Mouse (Mus musculus) kidney, adult 9 months (tissue): ENCODE measurements around the gene Cfap206.
A peak's percentile ranks its signal among the peaks of the same experiment; 100 is the strongest.
"Not testable (repeated sequence)": the region's sequence is repeated elsewhere in the genome, so short reads cannot be mapped to it uniquely, and the experiment has no call there.

ENCODE experiments used
- DNase-seq: peaks from one replicate; pipeline ENCODE4 v3.0.0; 2022

The Cfap206 gene

DNA sequence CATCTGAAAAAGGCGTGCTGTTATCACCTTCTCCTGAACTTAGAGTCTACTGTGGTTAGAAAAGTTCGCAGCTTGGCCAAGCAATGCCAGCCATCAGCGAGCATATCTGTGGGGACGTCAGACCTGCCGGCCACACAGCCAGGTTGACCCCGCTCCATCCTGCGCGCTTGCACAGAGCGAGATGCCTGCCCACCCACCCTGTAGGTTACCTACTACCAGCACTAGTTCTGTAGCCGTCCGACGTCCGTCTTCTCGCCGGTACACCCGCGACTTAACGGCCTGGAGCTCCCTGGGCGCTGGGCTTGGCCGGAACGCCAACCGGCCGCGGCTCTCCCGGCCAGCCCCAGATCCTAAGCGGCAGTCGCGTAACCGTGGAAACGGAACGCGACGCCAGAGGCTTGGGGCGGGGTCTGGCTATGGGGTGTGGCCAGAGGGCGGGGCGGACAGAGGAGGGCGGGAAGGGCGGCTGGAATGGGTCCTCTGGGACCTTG, at the start of gene Cfap206:
TSS of gene Cfap206 (minus strand) at position 356 of the 491 bp plus-strand sequence.
- peak; percentile 59 for DNase-seq

DNA sequence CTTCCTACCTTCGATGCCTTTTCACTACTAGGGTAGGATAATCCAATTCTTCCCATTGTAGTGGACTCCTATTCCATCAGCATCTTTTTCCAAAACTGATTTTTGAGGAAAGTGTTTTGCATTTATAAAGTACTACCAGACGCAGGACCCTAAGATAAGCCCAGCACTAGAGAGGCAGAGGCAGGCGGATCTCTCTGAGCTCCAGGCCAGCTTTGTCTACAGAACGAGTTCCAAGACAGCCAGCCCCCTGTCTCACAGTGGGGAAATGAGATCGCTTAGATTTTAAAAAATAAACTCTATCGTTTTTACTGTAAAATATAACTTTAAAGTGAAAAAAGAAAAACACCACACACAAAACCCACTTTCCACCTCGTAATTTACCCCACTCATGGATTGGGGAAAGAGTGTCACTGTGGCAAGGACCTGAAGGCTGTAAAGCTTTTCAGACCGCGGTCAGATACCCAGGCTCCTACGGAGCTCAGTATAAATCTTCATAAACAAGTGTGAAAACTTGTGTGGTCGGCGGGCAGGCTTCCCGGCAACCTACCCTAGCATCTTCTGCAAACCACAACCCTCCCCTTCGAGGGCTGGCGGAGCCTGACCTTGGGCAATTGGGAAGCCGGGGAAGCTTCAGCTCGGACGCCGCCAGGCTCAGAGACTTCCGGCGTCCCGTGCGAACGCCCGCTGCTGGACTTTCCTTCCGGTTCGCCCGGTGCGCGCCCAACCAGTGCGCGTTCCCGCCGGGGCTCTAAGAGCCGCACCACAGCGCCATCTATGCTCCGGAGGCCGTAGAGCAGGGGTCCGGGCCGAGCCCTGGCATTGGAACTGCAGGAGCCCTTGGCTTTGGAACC, 47.9 kb upstream of the Cfap206 start, which contains the start of gene Smim8:
TSS of gene Smim8 (minus strand) at position 747 of the 851 bp plus-strand sequence.
- peak; percentile 94 for DNase-seq

- DNase-seq, result no peak
These were observed 41.8 kb upstream of the Cfap206 start for GRCm38 (mm10) chr4:34771652-34772371.

GRCm38 (mm10) chr4:34756163-34756562, 26.2 kb upstream of the Cfap206 start, which contains the start of gene Gm136:
Gm136 (minus strand) TSS chr4:34756263.
- no peak for DNase-seq

DNA sequence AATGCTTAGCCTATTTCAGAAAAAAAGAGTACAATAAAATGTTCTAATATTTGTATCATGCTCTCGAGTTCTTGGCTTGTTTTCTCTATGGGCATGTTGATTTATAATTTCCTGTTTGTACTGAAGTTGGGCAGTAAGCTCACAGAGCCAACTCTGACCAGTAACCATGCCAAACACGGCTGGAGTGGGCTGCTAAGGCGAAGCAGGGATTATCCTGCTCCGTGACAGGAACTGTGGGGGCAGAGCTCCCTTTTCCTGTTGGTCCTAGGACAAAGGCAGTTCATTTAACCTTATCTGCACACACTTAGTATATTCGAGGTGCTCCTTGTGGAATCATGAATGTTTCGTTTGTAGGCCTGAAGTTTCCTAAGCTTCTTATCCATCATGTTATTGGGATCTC, 19.2 kb upstream of the Cfap206 start:
- DNase-seq, result peak; percentile 39

GRCm38 (mm10) chr4:34734461-34734860, 4.5 kb upstream of the Cfap206 start:
- no peak for DNase-seq

DNA sequence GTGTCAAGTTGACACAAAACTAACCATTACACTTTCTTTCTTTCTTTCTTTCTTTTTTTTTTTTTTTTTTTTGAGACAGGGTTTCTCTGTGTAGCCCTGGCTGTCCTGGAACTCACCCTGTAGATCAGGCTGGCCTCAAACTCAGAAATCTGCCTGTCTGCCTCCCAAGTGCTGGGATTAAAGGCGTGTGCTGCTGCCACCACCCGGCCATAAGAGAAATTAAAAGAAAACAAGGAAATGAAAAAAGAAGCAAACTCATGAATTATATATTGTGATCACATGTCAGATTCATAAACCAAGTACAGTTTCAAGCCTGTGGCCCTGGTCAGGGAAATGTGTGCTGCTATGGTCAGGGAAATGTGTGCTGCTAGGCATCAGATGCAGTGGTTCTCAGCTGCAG, 3.4 kb upstream of the Cfap206 start:
- DNase-seq, result not testable (repeated sequence)

- DNase-seq, result not testable (repeated sequence)
These were observed 4.3 kb downstream of the Cfap206 start for GRCm38 (mm10) chr4:34725710-34726109.

DNA sequence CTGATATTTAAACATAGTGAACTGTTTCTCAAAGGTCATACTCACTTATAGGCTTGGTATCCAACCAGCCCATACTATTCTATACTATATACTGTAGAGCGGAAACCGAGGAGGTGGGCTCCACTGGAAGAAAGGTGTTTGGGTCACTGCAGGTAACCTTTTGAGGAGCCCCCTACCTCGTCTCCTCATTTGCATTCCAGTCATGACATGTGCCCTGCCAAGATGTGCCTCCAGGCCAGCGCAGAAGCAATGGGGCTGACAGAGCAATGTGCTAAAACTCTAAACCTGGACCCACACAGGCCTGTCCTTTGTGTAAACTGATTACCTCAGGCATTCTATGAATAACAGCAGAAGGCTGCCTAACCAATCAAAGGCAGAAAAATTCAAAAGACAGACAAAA, 5.7 kb downstream of the Cfap206 start:
- no peak for DNase-seq

DNA sequence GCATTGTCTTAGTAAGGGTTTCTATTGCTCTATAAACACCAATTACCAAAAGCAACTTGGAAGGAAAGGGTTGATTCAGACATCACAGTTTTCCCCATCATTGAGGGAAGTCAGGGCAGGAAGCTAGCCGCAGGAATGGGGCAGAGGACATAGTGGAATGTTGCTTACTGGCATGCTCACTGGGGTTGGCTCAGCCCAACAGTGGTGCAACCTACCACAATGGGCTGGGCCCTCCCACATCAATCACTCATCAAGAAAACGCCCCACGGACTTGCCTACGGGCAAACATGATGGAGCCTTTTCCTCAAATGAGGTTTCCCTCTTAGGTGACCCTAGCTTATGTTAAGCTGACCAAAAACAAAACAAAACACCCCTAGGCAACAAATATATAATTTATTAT, 6.8 kb downstream of the Cfap206 start:
- DNase-seq, result no peak

DNA sequence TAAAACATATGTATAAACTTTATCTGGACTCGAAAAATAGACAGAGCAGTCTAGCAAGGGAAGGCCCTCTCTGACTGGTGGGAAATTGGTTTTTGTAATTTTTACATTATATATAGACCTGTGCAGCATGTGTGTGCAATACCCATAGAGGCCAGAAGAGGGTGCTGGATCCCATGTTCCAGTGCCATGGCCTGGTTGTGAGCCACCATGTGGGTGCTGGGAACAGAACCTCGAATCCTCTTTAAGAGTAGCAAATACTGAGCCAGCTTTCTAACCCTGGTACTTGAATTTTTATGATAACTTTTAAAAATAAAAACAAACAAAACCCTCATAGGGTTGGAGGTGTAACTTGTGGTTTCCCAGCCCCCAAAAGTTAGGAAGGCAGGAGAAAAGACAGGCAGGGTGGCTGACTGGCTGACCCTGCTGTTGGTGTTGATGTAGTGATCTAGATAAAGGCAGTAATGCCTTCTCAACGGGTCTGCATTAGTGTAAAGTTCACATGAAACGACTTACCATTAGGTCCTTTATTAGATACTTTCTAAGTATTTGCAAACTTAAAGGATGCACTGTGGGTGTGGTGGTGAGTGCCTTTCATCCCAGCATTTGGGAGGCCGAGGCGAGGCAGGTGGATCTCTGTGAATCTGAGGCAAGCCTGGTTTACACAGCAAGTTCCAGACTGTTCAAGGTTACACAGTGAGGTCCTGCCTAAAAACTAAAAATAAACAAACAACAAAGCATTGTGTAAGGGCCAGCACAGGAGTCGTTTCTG, 9.7 kb downstream of the Cfap206 start:
- no peak for DNase-seq

GRCm38 (mm10) chr4:34719421-34719820, 10.6 kb downstream of the Cfap206 start:
- no peak for DNase-seq

- DNase-seq, result no peak
These were observed 14.9 kb downstream of the Cfap206 start for GRCm38 (mm10) chr4:34715062-34715461.

DNA sequence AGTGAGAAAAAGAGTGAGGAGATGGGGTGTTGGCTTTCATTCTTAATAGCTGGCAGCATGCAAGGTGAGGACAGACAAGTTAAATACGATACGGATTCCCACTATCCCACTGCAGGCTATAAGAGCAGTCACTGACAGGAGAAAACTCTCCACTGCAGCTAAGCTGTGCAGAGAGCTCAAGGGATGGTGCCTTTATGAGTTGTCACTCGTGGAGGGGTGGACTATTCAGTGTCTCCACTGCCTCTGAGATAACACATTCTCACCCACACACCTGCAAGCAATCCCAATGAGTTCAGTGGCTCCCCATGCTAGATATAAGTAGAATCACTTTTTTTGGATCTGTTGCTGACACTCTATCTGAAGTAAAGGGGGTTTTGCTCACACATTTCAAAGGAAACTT, 21.9 kb downstream of the Cfap206 start:
- DNase-seq, result no peak

DNA sequence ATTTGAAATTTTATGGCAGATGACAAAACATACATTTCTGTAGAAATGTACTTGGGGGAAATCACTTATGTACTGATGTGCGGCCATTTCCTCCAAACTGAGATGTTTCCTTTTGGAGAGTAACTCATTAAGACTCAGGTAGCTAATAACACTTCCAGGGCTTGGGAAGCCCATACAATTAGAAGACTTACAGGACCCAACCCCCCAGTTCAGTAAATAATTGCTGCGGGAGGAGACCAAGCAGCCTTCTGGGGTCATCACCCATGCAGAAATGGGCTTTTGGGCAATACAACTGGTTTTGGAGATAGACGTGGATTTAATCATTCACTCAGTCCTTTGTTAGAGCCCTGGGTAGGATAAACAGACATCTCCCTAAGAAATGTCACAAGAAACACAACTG, 22.8 kb downstream of the Cfap206 start:
- DNase-seq, result no peak

GRCm38 (mm10) chr4:34703029-34703428, 27.0 kb downstream of the Cfap206 start:
- DNase-seq, result no peak

DNA sequence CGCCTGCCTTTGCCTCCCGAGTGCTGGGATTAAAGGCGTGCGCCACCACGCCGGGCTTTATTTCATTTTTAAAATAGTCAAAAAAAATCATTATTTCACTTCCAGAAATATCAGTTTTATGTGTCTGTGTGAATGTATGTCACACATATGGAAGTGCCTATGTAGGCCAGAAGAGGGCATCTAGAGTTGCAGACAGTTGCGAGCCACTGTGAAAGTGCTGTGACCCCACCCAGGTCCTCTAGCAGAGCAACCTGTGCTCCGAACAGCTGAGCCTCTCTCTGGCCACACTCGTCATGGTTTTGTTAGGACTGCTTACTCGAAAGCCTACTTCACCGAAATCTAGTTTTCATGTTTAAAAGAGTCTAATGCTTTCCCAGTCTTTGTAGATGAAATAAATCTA, 27.8 kb downstream of the Cfap206 start:
- DNase-seq, result no peak

GRCm38 (mm10) chr4:34701528-34701927, 28.5 kb downstream of the Cfap206 start:
- DNase-seq, result peak; percentile 60

DNA sequence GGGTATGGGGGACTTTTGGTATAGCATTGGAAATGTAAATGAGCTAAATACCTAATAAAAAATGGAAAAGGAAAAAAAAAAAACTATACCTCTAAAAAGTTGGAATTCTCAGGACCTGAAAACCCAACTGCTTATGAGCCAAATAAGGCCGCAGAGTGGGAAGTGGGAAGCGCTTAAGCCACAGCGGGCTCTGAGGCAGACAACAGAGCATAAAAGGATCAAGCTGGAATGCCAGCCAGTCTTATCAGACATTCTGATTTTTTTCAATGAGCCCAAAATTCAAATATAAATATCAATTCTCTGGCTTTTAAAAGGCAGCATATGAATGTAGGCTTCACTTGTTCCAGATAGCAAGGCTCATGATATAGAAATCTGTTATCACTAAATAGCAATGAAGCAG, 42.0 kb downstream of the Cfap206 start:
- DNase-seq, result no peak

DNA sequence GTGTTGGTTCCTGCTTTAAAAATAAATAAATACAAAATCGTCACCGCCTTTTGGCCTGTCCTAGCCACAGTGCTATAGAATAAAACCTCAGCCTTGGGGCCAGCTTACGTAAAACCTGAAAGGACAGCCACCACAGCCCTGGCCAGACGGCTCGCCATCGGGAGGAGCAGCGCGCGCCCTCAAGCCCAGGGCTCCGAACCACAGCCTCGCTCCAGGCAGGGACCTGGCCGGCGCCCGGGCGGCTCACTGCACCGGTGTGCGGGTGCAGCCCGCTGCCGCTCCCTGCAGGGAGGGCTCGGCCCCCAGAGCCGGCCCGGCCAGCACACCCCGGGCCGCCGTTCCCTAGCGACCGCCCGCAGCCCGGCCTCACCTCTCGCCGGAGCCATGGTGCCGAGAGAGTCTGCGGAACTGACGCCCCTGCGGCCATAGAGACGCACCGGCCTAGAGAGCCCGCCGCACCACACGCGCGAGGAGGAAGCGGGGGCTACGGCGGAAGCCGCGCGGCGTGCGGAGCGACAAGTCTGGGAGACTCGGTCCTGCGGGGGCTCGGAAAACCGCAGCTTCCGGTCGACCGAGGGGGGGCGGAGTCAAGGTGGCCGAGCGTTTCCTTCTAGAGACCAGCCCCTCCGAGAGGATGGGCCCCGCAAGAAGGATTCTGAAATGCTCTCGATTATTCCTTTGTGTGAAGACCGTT, 43.0 kb downstream of the Cfap206 start, which contains the start of gene Slc35a1:
TSS of gene Slc35a1 (minus strand) at position 565 of the 694 bp plus-strand sequence.
- peak; percentile 93 for DNase-seq

- DNase-seq, result no peak
These were observed 49.5 kb downstream of the Cfap206 start for GRCm38 (mm10) chr4:34680530-34680929.

DNA sequence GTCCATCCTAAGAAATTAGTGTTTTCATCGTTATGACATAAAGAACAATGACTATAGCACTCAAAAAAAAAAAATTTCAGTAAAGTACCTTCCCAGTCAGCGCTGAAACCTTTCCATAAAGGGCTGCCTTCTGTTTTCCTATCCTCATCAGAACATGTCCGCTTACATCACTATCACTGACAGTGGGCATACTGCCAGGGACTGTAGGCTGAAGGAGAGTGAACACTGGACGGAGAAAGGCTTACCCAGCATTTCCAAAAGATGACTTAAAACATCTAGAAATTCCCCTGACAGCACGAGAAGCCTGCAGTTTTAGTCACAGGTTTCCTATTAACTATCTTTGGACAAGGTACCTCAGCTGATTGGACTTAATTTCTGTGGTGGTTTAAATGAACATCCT, 56.3 kb downstream of the Cfap206 start:
- DNase-seq, result peak; percentile 11
